16 mouse cellular contexts compared by ENCODE assay signal in the genomic region with DNA sequence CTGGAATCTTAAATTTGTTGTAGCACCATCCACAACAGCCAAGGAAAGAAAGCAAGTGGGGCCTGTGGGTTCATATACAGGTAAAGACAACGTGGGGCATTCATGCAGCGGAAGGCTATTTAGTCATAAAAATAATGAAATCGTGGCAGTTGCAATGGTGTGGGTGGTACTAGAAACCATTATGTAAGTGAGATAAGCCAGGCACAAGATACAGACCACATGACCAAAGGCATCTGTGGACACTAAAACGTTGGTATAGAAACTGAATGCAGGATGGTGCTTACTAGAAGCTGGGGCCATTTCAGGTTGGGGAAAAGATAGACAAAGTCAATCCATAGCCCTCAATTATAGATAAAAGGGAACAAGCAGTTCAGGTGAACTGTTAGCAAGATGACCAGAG. TPM values are rescaled to one million over a fixed set of nuclear protein-coding genes. Genes with fewer than 3 reads are reported as not detected.
"Had no signal": no experiment of that assay in that cellular context is flagged by ENCODE, and none has a peak within 500 bp of the region (broad histone marks: within the 10 kb centered on the region; RNA-seq: fewer than 3 reads in every experiment).

No protein-coding gene starts in this region.

- H3K36me3 ChIP-seq: liver, embryonic 12.5 days; lung, embryonic 15.5 days; midbrain, embryonic 13.5 days; midbrain, embryonic 15.5 days; neural tube, embryonic 12.5 days had no signal

- H3K27me3 ChIP-seq: liver, embryonic 12.5 days; lung, embryonic 15.5 days; megakaryocyte, embryonic 14.5 days; midbrain, embryonic 13.5 days; midbrain, embryonic 15.5 days; neural tube, embryonic 12.5 days had no signal

- H3K9me3 ChIP-seq: liver, embryonic 12.5 days; lung, embryonic 15.5 days; midbrain, embryonic 13.5 days; midbrain, embryonic 15.5 days; neural tube, embryonic 12.5 days had no signal

- H3K4me1 ChIP-seq: liver, embryonic 12.5 days; lung, embryonic 15.5 days; megakaryocyte, embryonic 14.5 days; midbrain, embryonic 13.5 days; midbrain, embryonic 15.5 days; neural tube, embryonic 12.5 days had no signal

- H3K27ac ChIP-seq: liver, embryonic 12.5 days; liver, embryonic 14.5 days; lung, embryonic 15.5 days; macrophage; midbrain, embryonic 13.5 days; midbrain, embryonic 15.5 days; neural tube, embryonic 12.5 days had no signal

- H3K9ac ChIP-seq: liver, embryonic 12.5 days; liver, embryonic 14.5 days; lung, embryonic 15.5 days; midbrain, embryonic 13.5 days; midbrain, embryonic 15.5 days; neural tube, embryonic 12.5 days had no signal

- H3K4me2 ChIP-seq: liver, embryonic 12.5 days; lung, embryonic 15.5 days; midbrain, embryonic 11.5 days; midbrain, embryonic 13.5 days; midbrain, embryonic 15.5 days; neural tube, embryonic 12.5 days had no signal

- ATAC-seq: liver, embryonic 12.5 days; lung, postnatal 0 days; midbrain, embryonic 13.5 days; midbrain, embryonic 15.5 days had no signal

- DNase-seq: lung, adult 2 months; right cerebral cortex, postnatal 14 days; thymus, adult 2 months; thymus, postnatal 25 days; thymus, postnatal 4 days had no signal

- H3K4me3 ChIP-seq: liver, embryonic 12.5 days; lung, embryonic 15.5 days; megakaryocyte, embryonic 14.5 days; midbrain, embryonic 13.5 days; midbrain, embryonic 15.5 days; neural tube, embryonic 12.5 days had no signal

RNA-seq across cellular contexts. Expression of a gene that starts 59.4 kb away (rescaled TPM):
- total RNA-seq: monocyte, adult 5-6 weeks had no signal
- polyA plus RNA-seq: macrophage had no signal
